Mouse (Mus musculus): Measurements from ENCODE around the gene Chrm3. TPM values are rescaled to one million over a fixed set of nuclear protein-coding genes. Genes with fewer than 3 reads are reported as not detected.

The Chrm3 gene
- polyA plus RNA-seq, 2 experiments = 0.98 to 1.8 TPM

GRCm38 (mm10) chr13:9995852-9996251 lies 364.8 kb downstream of the Chrm3 start:
- ATAC-seq (ENCODE audit: low FRiP score, low read depth) = no peak
- Histone ChIP-seq H3K9me3 (ENCODE audit: control insufficient read depth, low read length) (no peaks in the 10 kb centered on the region), H3K4me2 (replicated peaks; ENCODE audit: low read depth, low read length, severe bottlenecking) (no peak overlapping the region), H3K27ac (replicated peaks; ENCODE audit: low read depth, low read length) (no peak overlapping the region), H3K4me3 (replicated peaks; ENCODE audit: low read length) (no peak overlapping the region), H3K9ac (ENCODE audit: low read depth, low read length, severe bottlenecking) (no peak overlapping the region), H3K4me1 (ENCODE audit: control insufficient read depth, insufficient read depth, low read length) (no peaks in the 10 kb centered on the region), H3K36me3 (ENCODE audit: control insufficient read depth, insufficient read depth, low read length) (no peaks in the 10 kb centered on the region), H3K27me3 (ENCODE audit: control insufficient read depth, insufficient read depth, low read length) (no peaks in the 10 kb centered on the region)
- no peak for TF ChIP-seq POLR2A (IDR thresholded peaks at IDR 0.05; ENCODE audit: borderline replicate concordance, extremely low read depth, insufficient read depth, insufficient read length)
- DNase-seq (ENCODE audit: low spot score) = no peak
- WGBS = 91% methylated on average over 1 of the region's 1 CpGs

- WGBS = 86% methylated on average over 3 of the region's 3 CpGs
- DNase-seq (ENCODE audit: low spot score) (no peak), ATAC-seq (ENCODE audit: low FRiP score, low read depth) (no peak)
- no peak overlapping the region for H3K4me3 ChIP-seq (replicated peaks; ENCODE audit: low read length)
- no peak overlapping the region for H3K4me2 ChIP-seq (replicated peaks; ENCODE audit: low read depth, low read length, severe bottlenecking)
- H3K27ac ChIP-seq (replicated peaks; ENCODE audit: low read depth, low read length) = no peak overlapping the region
- no peaks in the 10 kb centered on the region for H3K4me1 ChIP-seq (ENCODE audit: control insufficient read depth, insufficient read depth, low read length)
- no peak for TF ChIP-seq POLR2A (IDR thresholded peaks at IDR 0.05; ENCODE audit: borderline replicate concordance, extremely low read depth, insufficient read depth, insufficient read length)
- H3K36me3 ChIP-seq (ENCODE audit: control insufficient read depth, insufficient read depth, low read length) = no peaks in the 10 kb centered on the region
- no peaks in the 10 kb centered on the region for H3K27me3 ChIP-seq (ENCODE audit: control insufficient read depth, insufficient read depth, low read length)
- H3K9me3 ChIP-seq (ENCODE audit: control insufficient read depth, low read length) = no peaks in the 10 kb centered on the region
- no peak overlapping the region for H3K9ac ChIP-seq (ENCODE audit: low read depth, low read length, severe bottlenecking)
Observed at GRCm38 (mm10) chr13:9993571-9993970, 367.1 kb downstream of the Chrm3 start.

- DNase-seq (ENCODE audit: low spot score) (no peak), ATAC-seq (ENCODE audit: low FRiP score, low read depth) (no peak)
- H3K27ac ChIP-seq (replicated peaks; ENCODE audit: low read depth, low read length) = no peak overlapping the region
- H3K9ac ChIP-seq (ENCODE audit: low read depth, low read length, severe bottlenecking) = no peak overlapping the region
- no peak overlapping the region for H3K4me3 ChIP-seq (replicated peaks; ENCODE audit: low read length)
- no peaks in the 10 kb centered on the region for H3K27me3 ChIP-seq (ENCODE audit: control insufficient read depth, insufficient read depth, low read length)
- no peak overlapping the region for H3K4me2 ChIP-seq (replicated peaks; ENCODE audit: low read depth, low read length, severe bottlenecking)
- no peak for TF ChIP-seq POLR2A (IDR thresholded peaks at IDR 0.05; ENCODE audit: borderline replicate concordance, extremely low read depth, insufficient read depth, insufficient read length)
- WGBS = 71% methylated on average over 2 of the region's 2 CpGs
- H3K9me3 ChIP-seq (ENCODE audit: control insufficient read depth, low read length) = no peaks in the 10 kb centered on the region
- no peaks in the 10 kb centered on the region for H3K4me1 ChIP-seq (ENCODE audit: control insufficient read depth, insufficient read depth, low read length)
- H3K36me3 ChIP-seq (ENCODE audit: control insufficient read depth, insufficient read depth, low read length) = no peaks in the 10 kb centered on the region
Observed at GRCm38 (mm10) chr13:9992640-9993039, 368.0 kb downstream of the Chrm3 start.

- H3K27ac ChIP-seq (replicated peaks; ENCODE audit: low read depth, low read length) = no peak overlapping the region
- no peaks in the 10 kb centered on the region for H3K4me1 ChIP-seq (ENCODE audit: control insufficient read depth, insufficient read depth, low read length)
- no peak for TF ChIP-seq POLR2A (IDR thresholded peaks at IDR 0.05; ENCODE audit: borderline replicate concordance, extremely low read depth, insufficient read depth, insufficient read length)
- DNase-seq (ENCODE audit: low spot score) = no peak
- no peaks in the 10 kb centered on the region for H3K9me3 ChIP-seq (ENCODE audit: control insufficient read depth, low read length)
- H3K27me3 ChIP-seq (ENCODE audit: control insufficient read depth, insufficient read depth, low read length) = no peaks in the 10 kb centered on the region
- ATAC-seq (ENCODE audit: low FRiP score, low read depth) = no peak
- WGBS = 70% methylated on average over 6 of the region's 6 CpGs
- no peak overlapping the region for H3K9ac ChIP-seq (ENCODE audit: low read depth, low read length, severe bottlenecking)
- no peak overlapping the region for H3K4me2 ChIP-seq (replicated peaks; ENCODE audit: low read depth, low read length, severe bottlenecking)
- no peak overlapping the region for H3K4me3 ChIP-seq (replicated peaks; ENCODE audit: low read length)
- H3K36me3 ChIP-seq (ENCODE audit: control insufficient read depth, insufficient read depth, low read length) = no peaks in the 10 kb centered on the region
Observed at GRCm38 (mm10) chr13:9985648-9986047, 375.0 kb downstream of the Chrm3 start.

GRCm38 (mm10) chr13:9983293-9983692 lies 377.4 kb downstream of the Chrm3 start:
- DNase-seq (ENCODE audit: low spot score) (no peak), ATAC-seq (ENCODE audit: low FRiP score, low read depth) (no peak)
- H3K9ac ChIP-seq (ENCODE audit: low read depth, low read length, severe bottlenecking) = no peak overlapping the region
- no peak overlapping the region for H3K4me2 ChIP-seq (replicated peaks; ENCODE audit: low read depth, low read length, severe bottlenecking)
- no peak overlapping the region for H3K27ac ChIP-seq (replicated peaks; ENCODE audit: low read depth, low read length)
- TF ChIP-seq POLR2A (IDR thresholded peaks at IDR 0.05; ENCODE audit: borderline replicate concordance, extremely low read depth, insufficient read depth, insufficient read length) = no peak
- no peaks in the 10 kb centered on the region for H3K36me3 ChIP-seq (ENCODE audit: control insufficient read depth, insufficient read depth, low read length)
- WGBS = 91% methylated on average over 2 of the region's 2 CpGs
- H3K4me1 ChIP-seq (ENCODE audit: control insufficient read depth, insufficient read depth, low read length) = no peaks in the 10 kb centered on the region
- H3K27me3 ChIP-seq (ENCODE audit: control insufficient read depth, insufficient read depth, low read length) = no peaks in the 10 kb centered on the region
- no peaks in the 10 kb centered on the region for H3K9me3 ChIP-seq (ENCODE audit: control insufficient read depth, low read length)
- no peak overlapping the region for H3K4me3 ChIP-seq (replicated peaks; ENCODE audit: low read length)

- WGBS = 76% methylated on average over 1 of the region's 1 CpGs
- Histone ChIP-seq H3K27me3 (ENCODE audit: control insufficient read depth, insufficient read depth, low read length) (no peaks in the 10 kb centered on the region), H3K4me1 (ENCODE audit: control insufficient read depth, insufficient read depth, low read length) (no peaks in the 10 kb centered on the region), H3K27ac (replicated peaks; ENCODE audit: low read depth, low read length) (no peak overlapping the region), H3K36me3 (ENCODE audit: control insufficient read depth, insufficient read depth, low read length) (no peaks in the 10 kb centered on the region), H3K4me3 (replicated peaks; ENCODE audit: low read length) (no peak overlapping the region), H3K4me2 (replicated peaks; ENCODE audit: low read depth, low read length, severe bottlenecking) (no peak overlapping the region), H3K9me3 (ENCODE audit: control insufficient read depth, low read length) (no peaks in the 10 kb centered on the region), H3K9ac (ENCODE audit: low read depth, low read length, severe bottlenecking) (no peak overlapping the region)
- no peak for TF ChIP-seq POLR2A (IDR thresholded peaks at IDR 0.05; ENCODE audit: borderline replicate concordance, extremely low read depth, insufficient read depth, insufficient read length)
- DNase-seq (ENCODE audit: low spot score) = no peak
- ATAC-seq (ENCODE audit: low FRiP score, low read depth) = no peak
Observed at GRCm38 (mm10) chr13:9977699-9978098, 382.9 kb downstream of the Chrm3 start.
